Mouse (Mus musculus): Measurements from ENCODE around the gene Ezr.

DNA sequence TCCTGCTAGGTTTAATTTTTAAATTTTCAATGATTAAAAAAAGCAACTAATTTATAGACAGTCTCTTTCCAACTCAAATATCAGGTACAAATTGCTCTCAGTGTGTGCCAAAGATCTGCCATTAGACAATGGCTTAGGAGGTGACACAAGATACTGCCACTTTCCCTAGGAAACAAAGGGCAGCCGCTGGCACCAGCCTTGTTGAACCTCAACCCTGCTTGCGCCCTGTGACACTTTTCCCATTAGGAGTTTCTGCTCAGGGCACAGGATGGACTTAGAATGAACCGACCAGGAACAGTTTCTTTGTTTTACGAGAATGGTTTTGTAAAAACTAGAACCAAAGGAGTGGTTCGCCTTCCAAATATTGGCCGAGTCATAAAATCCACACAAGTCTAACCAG lies 6.5 kb downstream of the Ezr start:
- no peak for TF ChIP-seq CTCF (IDR thresholded peaks at IDR 0.05; ENCODE audit: low read depth, low read length)
- no peak for TF ChIP-seq TAL1 (conservative IDR thresholded peaks at IDR 0.05; ENCODE audit: low read depth, low read length)
- TF ChIP-seq POLR2AphosphoS5 (IDR thresholded peaks at IDR 0.05; ENCODE audit: insufficient replicate concordance, low read depth, low read length): no peak
- TF ChIP-seq GATA1 (IDR thresholded peaks at IDR 0.05; ENCODE audit: borderline replicate concordance, low read length): no peak
- TF ChIP-seq GATA2 (IDR thresholded peaks at IDR 0.05; ENCODE audit: borderline replicate concordance, low read depth, low read length): no peak
